Mouse (Mus musculus): ENCODE results near the gene Tnfrsf25. TPM values are rescaled to one million over a fixed set of nuclear protein-coding genes. Genes with fewer than 3 reads are reported as not detected.

Tnfrsf25 gene
- polyA plus RNA-seq, 2 experiments = 0.15 to 0.93 TPM

DNA sequence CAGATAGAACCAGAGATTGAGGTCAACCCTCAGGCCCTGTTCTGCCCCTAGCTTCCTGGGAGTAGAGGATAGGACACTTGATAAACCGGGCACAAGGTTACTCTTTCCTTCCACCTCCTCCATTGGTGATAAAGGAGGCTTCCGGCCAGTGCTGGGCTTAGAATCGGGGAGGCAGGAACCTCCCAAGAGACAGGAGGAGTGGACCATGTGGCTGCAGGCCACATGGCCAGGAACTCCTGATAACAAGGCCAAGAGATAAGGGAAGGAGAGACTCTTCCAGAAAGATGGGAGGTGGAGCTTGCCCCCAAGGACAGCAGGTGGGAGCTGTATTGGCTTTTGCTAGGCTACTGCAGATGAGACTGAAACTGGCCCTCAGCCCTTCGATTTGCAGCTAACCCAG, 34.8 kb downstream of the Tnfrsf25 start:
- ATAC-seq (ENCODE audit: insufficient read depth) (no peak), DNase-seq (ENCODE audit: low read depth in 3 of 3, low spot score in 3 of 3) (no peak)
- Histone ChIP-seq H3K27ac (no peak overlapping the region), H3K9me3 (ENCODE audit: control insufficient read depth, low read length) (no peaks in the 10 kb centered on the region), H3K27me3 (ENCODE audit: control insufficient read depth, insufficient read depth, low read length) (peaks cover 21% of the 10 kb centered on the region), H3K4me3 (ENCODE audit: insufficient read depth in 1 of 2, low read depth in 2 of 2, low read length in 2 of 2) (no peak overlapping the region), H3K36me3 (replicated peaks; ENCODE audit: control insufficient read depth, insufficient read depth, low read depth) (no peaks in the 10 kb centered on the region), H3K9ac (replicated peaks) (no peak overlapping the region), H3K4me1 (replicated peaks; ENCODE audit: control insufficient read depth in 2 of 2, insufficient read depth in 2 of 2, low read length in 1 of 2) (peaks cover 0 to 7% of the 10 kb centered on the region in 2 experiments; a peak in 3 of 4 replicates), H3K4me2 (ENCODE audit: low read depth) (no peak overlapping the region)
- 42% methylated on average over 4 of the region's 4 CpGs for WGBS (ENCODE audit: insufficient replicate concordance)
- TF ChIP-seq EP300 (IDR thresholded peaks at IDR 0.05; ENCODE audit: low read depth) (no peak), CTCF (IDR thresholded peaks at IDR 0.05; ENCODE audit: low read depth) (no peak)

- peaks cover 21% of the 10 kb centered on the region for H3K27me3 ChIP-seq (ENCODE audit: control insufficient read depth, insufficient read depth, low read length)
- no peaks in the 10 kb centered on the region for H3K36me3 ChIP-seq (replicated peaks; ENCODE audit: control insufficient read depth, insufficient read depth, low read depth)
- H3K9ac ChIP-seq (replicated peaks) = no peak overlapping the region
- no peak overlapping the region for H3K27ac ChIP-seq
- 3% methylated on average over 7 of the region's 7 CpGs for WGBS (ENCODE audit: insufficient replicate concordance)
- DNase-seq (ENCODE audit: low read depth in 3 of 3, low spot score in 3 of 3) (no peak), ATAC-seq (ENCODE audit: insufficient read depth) (peak; percentile 20; the same call in 1 of the 2 replicates)
- H3K4me1 ChIP-seq (replicated peaks; ENCODE audit: control insufficient read depth in 2 of 2, insufficient read depth in 2 of 2, low read length in 1 of 2) = peaks cover 0 to 7% of the 10 kb centered on the region in 2 experiments; a peak in 3 of 4 replicates
- TF ChIP-seq CTCF (IDR thresholded peaks at IDR 0.05; ENCODE audit: low read depth) = no peak
- no peak for TF ChIP-seq EP300 (IDR thresholded peaks at IDR 0.05; ENCODE audit: low read depth)
- H3K4me3 ChIP-seq (ENCODE audit: insufficient read depth in 1 of 2, low read depth in 2 of 2, low read length in 2 of 2) = peak overlapping the region in 1 of 2 experiments; percentile 34; a peak in 1 of 4 replicates
- no peaks in the 10 kb centered on the region for H3K9me3 ChIP-seq (ENCODE audit: control insufficient read depth, low read length)
- H3K4me2 ChIP-seq (ENCODE audit: low read depth) = peak overlapping the region; percentile 69
Measured at GRCm38 (mm10) chr4:152151451-152151965, 35.8 kb downstream of the Tnfrsf25 start.

- WGBS (ENCODE audit: insufficient replicate concordance) = 1% methylated on average over 57 of the region's 57 CpGs
- no peak within 1 kb of the TSS for H3K27ac ChIP-seq
Measured at GRCm38 (mm10) chr4:152151966-152152544, 36.3 kb downstream of the Tnfrsf25 start, which contains the start of gene Espn. Espn (minus strand) TSS chr4:152152371.

GRCm38 (mm10) chr4:152153771-152154177, 38.0 kb downstream of the Tnfrsf25 start:
- peaks cover 0 to 10% of the 10 kb centered on the region in 2 experiments; a peak in 3 of 4 replicates for H3K4me1 ChIP-seq (replicated peaks; ENCODE audit: control insufficient read depth in 2 of 2, insufficient read depth in 2 of 2, low read length in 1 of 2)
- H3K4me3 ChIP-seq (ENCODE audit: insufficient read depth in 1 of 2, low read depth in 2 of 2, low read length in 2 of 2) = peak overlapping the region in 1 of 2 experiments; percentile 16; a peak in 1 of 4 replicates
- ATAC-seq (ENCODE audit: insufficient read depth) (peak; percentile 43), DNase-seq (ENCODE audit: low read depth in 3 of 3, low spot score in 3 of 3) (peak; percentile 57 to 62 (median 59))
- H3K9me3 ChIP-seq (ENCODE audit: control insufficient read depth, low read length) = no peaks in the 10 kb centered on the region
- H3K36me3 ChIP-seq (replicated peaks; ENCODE audit: control insufficient read depth, insufficient read depth, low read depth) = no peaks in the 10 kb centered on the region
- peak overlapping the region; percentile 39 for H3K4me2 ChIP-seq (ENCODE audit: low read depth)
- H3K27ac ChIP-seq = no peak overlapping the region
- H3K27me3 ChIP-seq (ENCODE audit: control insufficient read depth, insufficient read depth, low read length) = peaks cover 37% of the 10 kb centered on the region
- TF ChIP-seq EP300 (IDR thresholded peaks at IDR 0.05; ENCODE audit: low read depth) (no peak), CTCF (IDR thresholded peaks at IDR 0.05; ENCODE audit: low read depth) (peak; percentile 96)
- no peak overlapping the region for H3K9ac ChIP-seq (replicated peaks)
- WGBS (ENCODE audit: insufficient replicate concordance) = 1% methylated on average over 23 of the region's 23 CpGs

More at GRCm38 (mm10) chr4:152151966-152152544, 36.3 kb downstream of the Tnfrsf25 start, which contains the start of gene Espn:
- TF ChIP-seq CTCF (IDR thresholded peaks at IDR 0.05; ENCODE audit: low read depth) = no peak
- TF ChIP-seq EP300 (IDR thresholded peaks at IDR 0.05; ENCODE audit: low read depth) = no peak
- ATAC-seq (ENCODE audit: insufficient read depth) = peak; percentile 72
- Histone ChIP-seq H3K4me3 (ENCODE audit: insufficient read depth in 1 of 2, low read depth in 2 of 2, low read length in 2 of 2) (peak within 1 kb of the TSS; percentile 34 to 50; a peak in 3 of 4 replicates), H3K4me1 (replicated peaks; ENCODE audit: control insufficient read depth in 2 of 2, insufficient read depth in 2 of 2, low read length in 1 of 2) (peaks cover 0 to 7% of the 10 kb centered on the region in 2 experiments; a peak in 3 of 4 replicates), H3K9me3 (ENCODE audit: control insufficient read depth, low read length) (no peaks in the 10 kb centered on the region), H3K4me2 (ENCODE audit: low read depth) (peak within 1 kb of the TSS; percentile 69), H3K36me3 (replicated peaks; ENCODE audit: control insufficient read depth, insufficient read depth, low read depth) (no peaks in the 10 kb centered on the region), H3K9ac (replicated peaks) (no peak within 1 kb of the TSS; the same call in 1 of the 2 replicates), H3K27me3 (ENCODE audit: control insufficient read depth, insufficient read depth, low read length) (peaks cover 21% of the 10 kb centered on the region)
- no peak for DNase-seq (ENCODE audit: low read depth in 3 of 3, low spot score in 3 of 3)

GRCm38 (mm10) chr4:152155019-152155418, 39.3 kb downstream of the Tnfrsf25 start:
- Histone ChIP-seq H3K9me3 (ENCODE audit: control insufficient read depth, low read length) (no peaks in the 10 kb centered on the region), H3K4me3 (ENCODE audit: insufficient read depth in 1 of 2, low read depth in 2 of 2, low read length in 2 of 2) (no peak overlapping the region), H3K4me2 (ENCODE audit: low read depth) (no peak overlapping the region), H3K27me3 (ENCODE audit: control insufficient read depth, insufficient read depth, low read length) (peaks cover 49% of the 10 kb centered on the region), H3K27ac (no peak overlapping the region), H3K36me3 (replicated peaks; ENCODE audit: control insufficient read depth, insufficient read depth, low read depth) (no peaks in the 10 kb centered on the region), H3K9ac (replicated peaks) (no peak overlapping the region), H3K4me1 (replicated peaks; ENCODE audit: control insufficient read depth in 2 of 2, insufficient read depth in 2 of 2, low read length in 1 of 2) (peaks cover 3 to 10% of the 10 kb centered on the region in 2 experiments; a peak in 3 of 4 replicates)
- ATAC-seq (ENCODE audit: insufficient read depth) (no peak), DNase-seq (ENCODE audit: low read depth in 3 of 3, low spot score in 3 of 3) (no peak)
- 44% methylated on average over 4 of the region's 4 CpGs for WGBS (ENCODE audit: insufficient replicate concordance)
- TF ChIP-seq EP300 (IDR thresholded peaks at IDR 0.05; ENCODE audit: low read depth) (no peak), CTCF (IDR thresholded peaks at IDR 0.05; ENCODE audit: low read depth) (0 out of 2 replicates have a peak, but pooled peaks have one; percentile 3)
